Mouse (Mus musculus) forebrain, postnatal 0 days (tissue): ENCODE data around the gene Sugt1. TPM values are rescaled to one million over a fixed set of nuclear protein-coding genes. Genes with fewer than 3 reads are reported as not detected.
A peak's percentile ranks its signal among the peaks of the same experiment; 100 is the strongest.

Source experiments
- ATAC-seq: fragments of 200-750 bp; cut with Nextera tagmentation; 2 replicates; pipeline ENCODE4 v1.8.0; 2017; ENCODE audit warnings: mild to moderate bottlenecking, moderate library complexity
- DNase-seq: peaks from one replicate; pipeline ENCODE4 v3.0.0-alpha.2; 2015
- H3K27ac ChIP-seq: fragments of 300-500 bp; sonication (generic); 2 replicates; pipeline ENCODE4 v1.5.1; 2014; ENCODE audit warnings: low read depth, mild to moderate bottlenecking, antibody characterized with exemption, low read length, moderate library complexity, mixed read lengths
- H3K27me3 ChIP-seq: fragments of 300-500 bp; sonication (generic); 2 replicates; pipeline ENCODE4 v1.6.1; 2014; ENCODE audit warnings: mild to moderate bottlenecking, low read length, mixed read lengths; ENCODE audit not compliant: insufficient read depth
- H3K36me3 ChIP-seq: fragments of 300-500 bp; sonication (generic); 2 replicates; pipeline ENCODE4 v1.6.1; 2014; ENCODE audit warnings: mild to moderate bottlenecking, moderate library complexity; ENCODE audit not compliant: insufficient read depth
- H3K4me1 ChIP-seq: fragments of 300-500 bp; sonication (generic); 2 replicates; pipeline ENCODE4 v1.6.1; 2014; ENCODE audit warnings: antibody characterized with exemption; ENCODE audit not compliant: insufficient read depth
- H3K4me2 ChIP-seq: fragments of 300-500 bp; sonication (generic); 2 replicates; pipeline ENCODE4 v1.6.1; 2014; ENCODE audit warnings: low read depth, mild to moderate bottlenecking, moderate library complexity
- H3K4me3 ChIP-seq: fragments of 300-500 bp; sonication (generic); 2 replicates; pipeline ENCODE4 v1.5.1; 2014; ENCODE audit warnings: low read depth, low read length, mixed read lengths
- H3K9ac ChIP-seq: fragments of 300-500 bp; sonication (generic); 2 replicates; pipeline ENCODE4 v1.6.1; 2014; ENCODE audit warnings: mild to moderate bottlenecking
- H3K9me3 ChIP-seq: fragments of 300-500 bp; sonication (generic); 2 replicates; pipeline ENCODE4 v1.6.1; 2016; ENCODE audit warnings: low read length
- CTCF ChIP-seq: sonication (generic); IDR thresholded peaks from 2 replicates; pipeline ENCODE4 v1.5.1; 2016; ENCODE audit warnings: antibody characterized with exemption, control low read depth, low read depth
- WGBS: fragments of 180-500 bp; shearing (Covaris S2); extraction: QIAGEN DNeasy Blood & Tissue Kit; methylation state at CpG from one replicate; pipeline ENCODE4 v1.1.7; 2014; 5-methylcytosine and 5-hydroxymethylcytosine counted together
- microRNA-seq, 2 experiments: library from miRNA; unstranded; fragments of <30 nt; microRNA quantifications; one replicate each; pipeline ENCODE4; 2016
- polyA plus RNA-seq: library from polyadenylated mRNA; unstranded; fragments of >200 nt; fragmentation: Nextera tagmentation; extraction: Ambion mirVana; gene quantifications from 2 replicates; pipeline ENCODE4 v1.2.1, GENCODE M21; 2015
- total RNA-seq: library from RNA; depleted of rRNA; stranded (reverse); fragments of >200 nt; gene quantifications from 2 replicates; pipeline ENCODE4 v1.2.3, GENCODE M21; 2014; rRNA removed

The Sugt1 gene
- total and polyA plus RNA-seq, 2 experiments from 2014 or later, result 41.5 to 93.7 TPM

DNA sequence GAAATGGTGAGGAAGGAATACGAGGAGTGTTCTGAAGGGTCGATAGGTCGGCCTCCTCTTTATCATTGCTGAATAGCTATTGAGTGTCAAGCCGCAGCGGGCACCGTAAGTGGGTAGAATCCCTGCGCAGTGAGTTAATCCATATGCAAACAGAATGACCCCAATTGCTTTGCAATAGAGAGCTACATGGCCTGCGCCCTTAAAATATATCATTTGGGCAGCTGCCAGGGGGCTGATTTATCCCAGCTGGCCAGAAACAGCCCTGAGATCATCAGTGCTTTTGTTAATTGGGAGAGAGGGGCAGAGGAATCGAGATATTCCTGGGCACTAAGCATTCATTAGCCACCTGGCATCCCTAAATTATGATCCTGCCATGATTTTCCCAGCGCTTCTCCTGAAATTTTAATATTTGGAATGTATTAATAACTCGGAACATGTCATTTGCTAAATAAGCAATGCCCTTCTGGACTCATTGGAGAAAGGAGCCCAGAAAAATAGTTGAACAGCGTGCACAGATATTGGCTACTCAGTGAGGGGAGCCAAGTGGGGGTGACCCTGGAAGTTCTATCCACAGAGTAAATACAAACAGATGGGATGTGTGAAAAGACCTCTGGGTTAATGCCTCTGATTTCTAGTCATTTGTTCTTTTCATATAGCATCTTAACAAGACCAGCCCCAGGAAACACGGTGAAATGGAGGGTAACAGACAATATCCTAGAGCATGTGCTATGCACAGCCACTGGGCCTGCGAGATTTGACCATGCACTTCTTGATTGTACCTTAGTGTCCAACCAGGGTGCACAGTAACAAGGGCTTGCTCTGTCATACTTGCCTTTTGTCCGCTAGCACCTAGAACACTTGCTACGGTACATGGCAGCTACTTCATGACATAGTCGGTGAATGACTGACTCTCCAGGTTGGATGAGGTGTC, 85.9 kb downstream of the Sugt1 start:
- no peak for DNase-seq
- no peaks in the 10 kb centered on the region for H3K36me3 ChIP-seq
- 56% methylated on average over 17 of the region's 17 CpGs for WGBS
- no peak overlapping the region for H3K27ac ChIP-seq
- H3K9me3 ChIP-seq, result no peaks in the 10 kb centered on the region
- no peak overlapping the region for H3K4me3 ChIP-seq
- H3K4me2 ChIP-seq, result no peak overlapping the region
- ATAC-seq, result peak; percentile 20; the same call in 1 of the 2 replicates
- no peaks in the 10 kb centered on the region for H3K4me1 ChIP-seq
- H3K27me3 ChIP-seq, result no peaks in the 10 kb centered on the region
- TF ChIP-seq CTCF, result no peak
- no peak overlapping the region for H3K9ac ChIP-seq

DNA sequence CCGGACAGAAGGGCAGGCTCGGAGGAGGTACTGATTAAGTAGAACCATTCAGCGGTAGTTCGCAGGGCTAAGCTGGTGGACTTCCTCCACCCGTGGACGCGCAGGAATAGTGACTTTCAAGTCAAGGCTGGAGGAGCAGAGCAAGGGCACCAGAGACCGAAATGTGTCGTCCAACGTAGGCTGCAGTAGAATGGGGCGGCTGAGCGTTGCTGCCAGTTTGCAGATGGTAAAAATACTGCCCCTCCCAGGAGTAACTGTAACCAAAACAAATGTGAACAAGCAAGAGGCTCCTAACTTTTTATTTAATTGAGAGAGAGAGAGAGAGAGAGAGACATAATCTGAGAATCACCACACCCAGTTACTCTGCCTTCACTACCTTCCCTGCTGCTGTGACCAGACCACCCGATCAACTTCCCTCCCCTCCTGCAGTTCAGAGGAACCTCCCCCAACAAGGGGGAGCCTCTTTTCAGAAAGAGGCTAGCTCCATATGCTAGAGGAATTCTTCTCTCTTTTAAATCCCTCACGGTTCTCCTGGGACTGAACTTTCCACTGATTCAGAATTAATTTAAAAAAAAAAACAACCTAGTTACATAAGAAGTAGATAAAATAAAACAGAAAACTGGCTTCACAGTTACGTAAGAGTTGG, 89.7 kb downstream of the Sugt1 start:
- DNase-seq (no peak), ATAC-seq (no peak)
- no peaks in the 10 kb centered on the region for H3K27me3 ChIP-seq
- no peak overlapping the region for H3K4me3 ChIP-seq
- no peaks in the 10 kb centered on the region for H3K4me1 ChIP-seq
- TF ChIP-seq CTCF, result no peak
- H3K9ac ChIP-seq, result no peak overlapping the region
- 44% methylated on average over 15 of the region's 15 CpGs for WGBS
- H3K4me2 ChIP-seq, result no peak overlapping the region
- H3K9me3 ChIP-seq, result no peaks in the 10 kb centered on the region
- H3K36me3 ChIP-seq, result no peaks in the 10 kb centered on the region
- H3K27ac ChIP-seq, result no peak overlapping the region; the same call in 1 of the 2 replicates

DNA sequence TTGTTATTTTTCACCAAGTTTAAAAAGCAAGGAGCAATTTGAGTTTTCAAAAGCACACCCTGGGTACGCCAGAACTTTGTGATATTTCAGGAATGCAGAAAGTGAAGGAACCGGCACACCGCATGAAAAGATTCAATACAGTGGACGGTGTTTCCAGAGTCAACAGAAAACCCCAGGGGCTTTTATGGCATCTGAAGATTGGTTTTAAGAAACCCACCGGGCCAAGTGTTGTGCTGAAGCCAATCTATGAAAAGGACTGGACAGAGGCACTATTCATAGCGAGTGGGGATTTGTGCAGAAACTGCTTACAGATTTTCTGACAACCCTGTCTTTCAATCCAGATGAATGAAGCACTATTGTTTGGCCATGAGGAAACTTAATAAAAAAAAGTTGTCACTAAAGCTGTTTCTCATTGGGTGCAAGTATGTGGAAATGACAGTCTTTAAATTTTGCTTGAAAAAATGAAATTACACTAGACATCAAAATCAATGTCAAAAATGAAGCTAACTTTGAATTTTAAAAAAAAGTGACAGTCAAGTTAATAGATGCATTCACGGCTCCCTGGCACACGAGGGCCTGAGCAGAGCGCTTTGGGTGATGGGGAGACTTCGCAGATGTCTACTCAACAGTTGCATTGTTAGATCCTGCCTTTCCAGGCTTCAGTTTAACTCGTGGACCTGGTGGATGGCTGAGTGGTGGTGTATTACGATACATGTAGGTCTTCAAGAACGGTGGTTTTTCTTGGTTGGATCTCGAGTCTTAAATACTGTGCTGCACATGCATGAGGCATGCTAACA, 90.6 kb downstream of the Sugt1 start:
- WGBS, result 27% methylated on average over 14 of the region's 14 CpGs
- H3K27me3 ChIP-seq, result no peaks in the 10 kb centered on the region
- no peak overlapping the region for H3K4me3 ChIP-seq
- no peak overlapping the region for H3K27ac ChIP-seq
- no peaks in the 10 kb centered on the region for H3K9me3 ChIP-seq
- DNase-seq (no peak), ATAC-seq (peak; percentile 61; the same call in 1 of the 2 replicates)
- no peak for TF ChIP-seq CTCF
- H3K9ac ChIP-seq, result no peak overlapping the region
- H3K4me2 ChIP-seq, result no peak overlapping the region
- H3K36me3 ChIP-seq, result no peaks in the 10 kb centered on the region
- H3K4me1 ChIP-seq, result no peaks in the 10 kb centered on the region

DNA sequence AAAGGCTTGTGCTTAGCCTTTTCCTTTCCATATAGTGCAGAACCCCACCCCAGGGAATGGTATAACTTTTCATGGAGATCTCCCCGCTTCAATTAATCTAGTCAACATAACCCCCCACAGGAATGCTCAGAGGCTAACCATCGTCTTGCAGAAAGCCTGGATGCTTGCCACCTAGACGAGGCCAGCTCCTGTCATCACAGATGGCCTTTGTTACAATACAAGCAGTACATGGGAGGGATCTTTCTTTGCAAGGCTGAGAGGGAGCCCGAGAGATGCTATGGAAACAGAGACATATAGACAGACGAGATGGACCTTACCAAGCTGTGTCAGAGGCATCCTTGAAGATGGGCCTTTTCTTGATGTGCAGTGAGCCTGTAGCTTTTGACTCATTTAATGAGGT, 93.2 kb downstream of the Sugt1 start:
- Histone ChIP-seq H3K4me2 (no peak overlapping the region), H3K36me3 (no peaks in the 10 kb centered on the region), H3K9ac (no peak overlapping the region), H3K9me3 (no peaks in the 10 kb centered on the region), H3K4me3 (no peak overlapping the region), H3K27me3 (no peaks in the 10 kb centered on the region), H3K4me1 (no peaks in the 10 kb centered on the region), H3K27ac (no peak overlapping the region)
- DNase-seq (no peak), ATAC-seq (peak; percentile 68)
- WGBS, result 45% methylated on average over 5 of the region's 5 CpGs
- no peak for TF ChIP-seq CTCF

Small RNA genes lying within 50 kb of the gene (microRNA-seq; reads per million reads assigned to microRNA genes)
- 0 reads per million in 2 experiments for gene Gm27857

Other genes starting within 250 kb of the Sugt1 start
- gene Naa16, start 196.9 kb upstream of the Sugt1 start, total RNA-seq, result 5.7 and 10.9 TPM in 2 replicates
- gene Naa16, start 196.9 kb upstream of the Sugt1 start, polyA plus RNA-seq, result 8.5 and 10.5 TPM in 2 replicates
- 6.9 and 7.4 TPM in 2 replicates for gene Mtrf1, start 189.9 kb upstream of the Sugt1 start, total RNA-seq
- gene Mtrf1, start 189.9 kb upstream of the Sugt1 start, polyA plus RNA-seq, result 10.5 and 10.8 TPM in 2 replicates
- gene Kbtbd7, start 161.2 kb upstream of the Sugt1 start, total RNA-seq, result 34.2 and 40.7 TPM in 2 replicates
- gene Kbtbd7, start 161.2 kb upstream of the Sugt1 start, polyA plus RNA-seq, result 10.7 and 13.7 TPM in 2 replicates
- 1.5 and 3.7 TPM in 2 replicates for gene Kbtbd6, start 135.9 kb upstream of the Sugt1 start, total RNA-seq
- 1.0 and 1.2 TPM in 2 replicates for gene Kbtbd6, start 135.9 kb upstream of the Sugt1 start, polyA plus RNA-seq
- 5.1 and 8.9 TPM in 2 replicates for gene Elf1, start 106.5 kb upstream of the Sugt1 start, total RNA-seq
- 1.6 and 2.3 TPM in 2 replicates for gene Elf1, start 106.5 kb upstream of the Sugt1 start, polyA plus RNA-seq
- gene Wbp4, start 106.2 kb upstream of the Sugt1 start, total RNA-seq, result 43.1 and 44.8 TPM in 2 replicates
- gene Wbp4, start 106.2 kb upstream of the Sugt1 start, polyA plus RNA-seq, result 46.3 and 50.6 TPM in 2 replicates
- 0.62 and 6.8 TPM in 2 replicates for gene Cnmd, start 74.5 kb downstream of the Sugt1 start, total RNA-seq
- 3.4 and 5.5 TPM in 2 replicates for gene Cnmd, start 74.5 kb downstream of the Sugt1 start, polyA plus RNA-seq
- gene Pcdh8, start 183.6 kb downstream of the Sugt1 start, total RNA-seq, result 86.4 and 130 TPM in 2 replicates
- gene Pcdh8, start 183.6 kb downstream of the Sugt1 start, polyA plus RNA-seq, result 41.8 and 51.5 TPM in 2 replicates